Mouse (Mus musculus): ENCODE measurements around the gene Vps72. TPM values are rescaled to one million over a fixed set of nuclear protein-coding genes. Genes with fewer than 3 reads are reported as not detected.

The Vps72 gene
- polyA plus RNA-seq, 1 experiment from 2014 or later: 242 TPM

GRCm38 (mm10) chr3:95159987-95160963, 49.5 kb downstream of the Vps72 start, which contains the start of gene Sema6c:
Sema6c (plus strand) TSS chr3:95160457.
- Histone ChIP-seq H3K4me3 (replicated peaks) (peak within 1 kb of the TSS; percentile 78), H3K9ac (peak within 1 kb of the TSS; percentile 86), H3K27me3 (peaks cover 16% of the 10 kb centered on the region), H3K4me1 (peaks cover 43% of the 10 kb centered on the region), H3K36me3 (replicated peaks) (peaks cover 8% of the 10 kb centered on the region; the same call in 1 of the 2 replicates), H3K27ac (peak within 1 kb of the TSS; percentile 80), H3K9me3 (no peaks in the 10 kb centered on the region), H3K4me2 (peak within 1 kb of the TSS; percentile 72)
- peak; percentile 97 for ATAC-seq (ENCODE audit: low FRiP score)
- WGBS: under 1% methylated on average over 66 of the region's 66 CpGs

GRCm38 (mm10) chr3:95161041-95161551, 50.3 kb downstream of the Vps72 start:
- peak; percentile 21; the same call in 1 of the 2 replicates for ATAC-seq (ENCODE audit: low FRiP score)
- H3K4me2 ChIP-seq: peak overlapping the region; percentile 72
- peaks cover 13% of the 10 kb centered on the region for H3K36me3 ChIP-seq (replicated peaks)
- H3K27ac ChIP-seq: peak overlapping the region; percentile 63
- peak overlapping the region; percentile 86 for H3K9ac ChIP-seq
- H3K4me1 ChIP-seq: peaks cover 43% of the 10 kb centered on the region
- peaks cover 16% of the 10 kb centered on the region for H3K27me3 ChIP-seq
- 0% methylated on average over 30 of the region's 30 CpGs for WGBS
- no peaks in the 10 kb centered on the region for H3K9me3 ChIP-seq
- peak overlapping the region; percentile 78 for H3K4me3 ChIP-seq (replicated peaks)

- WGBS: 2% methylated on average over 9 of the region's 9 CpGs
- peak overlapping the region; percentile 72 for H3K4me2 ChIP-seq
- H3K9ac ChIP-seq: peak overlapping the region; percentile 86
- peaks cover 20% of the 10 kb centered on the region for H3K36me3 ChIP-seq (replicated peaks)
- peaks cover 16% of the 10 kb centered on the region for H3K27me3 ChIP-seq
- H3K4me3 ChIP-seq (replicated peaks): peak overlapping the region; percentile 78
- no peaks in the 10 kb centered on the region for H3K9me3 ChIP-seq
- no peak for ATAC-seq (ENCODE audit: low FRiP score)
- H3K4me1 ChIP-seq: peaks cover 43% of the 10 kb centered on the region
- peak overlapping the region; percentile 63 for H3K27ac ChIP-seq
Measured at GRCm38 (mm10) chr3:95161618-95162344, 51.0 kb downstream of the Vps72 start.

- WGBS: 33% methylated on average over 2 of the region's 2 CpGs
- Histone ChIP-seq H3K9me3 (no peaks in the 10 kb centered on the region), H3K36me3 (replicated peaks) (peaks cover 25% of the 10 kb centered on the region), H3K27me3 (peaks cover 11% of the 10 kb centered on the region), H3K4me3 (replicated peaks) (peak overlapping the region; percentile 78), H3K27ac (peak overlapping the region; percentile 63; the same call in 1 of the 2 replicates), H3K4me2 (peak overlapping the region; percentile 72), H3K4me1 (peaks cover 43% of the 10 kb centered on the region), H3K9ac (peak overlapping the region; percentile 86)
- no peak for ATAC-seq (ENCODE audit: low FRiP score)
Measured at GRCm38 (mm10) chr3:95162345-95162628, 51.5 kb downstream of the Vps72 start.

GRCm38 (mm10) chr3:95163419-95164255, 52.8 kb downstream of the Vps72 start:
- 67% methylated on average over 11 of the region's 11 CpGs for WGBS
- peak overlapping the region; percentile 86; the same call in 1 of the 2 replicates for H3K9ac ChIP-seq

GRCm38 (mm10) chr3:95164256-95164550, 53.4 kb downstream of the Vps72 start:
- Histone ChIP-seq H3K4me3 (replicated peaks) (no peak overlapping the region), H3K4me1 (peaks cover 43% of the 10 kb centered on the region), H3K27ac (no peak overlapping the region), H3K27me3 (peaks cover 8% of the 10 kb centered on the region), H3K9me3 (no peaks in the 10 kb centered on the region), H3K36me3 (replicated peaks) (peaks cover 44% of the 10 kb centered on the region), H3K9ac (no peak overlapping the region), H3K4me2 (no peak overlapping the region)
- no peak for ATAC-seq (ENCODE audit: low FRiP score)
- WGBS: 68% methylated on average over 5 of the region's 5 CpGs

More at GRCm38 (mm10) chr3:95163419-95164255, 52.8 kb downstream of the Vps72 start:
- Histone ChIP-seq H3K9me3 (no peaks in the 10 kb centered on the region), H3K4me3 (replicated peaks) (peak overlapping the region; percentile 10), H3K4me2 (peak overlapping the region; percentile 72), H3K36me3 (replicated peaks) (peaks cover 38% of the 10 kb centered on the region), H3K4me1 (peaks cover 43% of the 10 kb centered on the region), H3K27ac (no peak overlapping the region), H3K27me3 (peaks cover 9% of the 10 kb centered on the region)
- ATAC-seq (ENCODE audit: low FRiP score): no peak

GRCm38 (mm10) chr3:95164840-95165239, 54.0 kb downstream of the Vps72 start:
- H3K4me2 ChIP-seq: no peak overlapping the region

GRCm38 (mm10) chr3:95169996-95170395, 59.2 kb downstream of the Vps72 start:
- 87% methylated on average over 10 of the region's 10 CpGs for WGBS
- no peak overlapping the region for H3K4me2 ChIP-seq
- no peak overlapping the region for H3K4me3 ChIP-seq (replicated peaks)
- no peak for ATAC-seq (ENCODE audit: low FRiP score)
- H3K9me3 ChIP-seq: no peaks in the 10 kb centered on the region
- H3K27ac ChIP-seq: no peak overlapping the region
- H3K36me3 ChIP-seq (replicated peaks): peaks cover 77% of the 10 kb centered on the region
- H3K9ac ChIP-seq: no peak overlapping the region
- peaks cover 57% of the 10 kb centered on the region for H3K27me3 ChIP-seq
- peaks cover 21% of the 10 kb centered on the region for H3K4me1 ChIP-seq

More at GRCm38 (mm10) chr3:95164840-95165239, 54.0 kb downstream of the Vps72 start:
- Histone ChIP-seq H3K9ac (no peak overlapping the region), H3K9me3 (no peaks in the 10 kb centered on the region), H3K27ac (no peak overlapping the region), H3K4me3 (replicated peaks) (no peak overlapping the region), H3K27me3 (peaks cover 11% of the 10 kb centered on the region), H3K4me1 (peaks cover 37% of the 10 kb centered on the region), H3K36me3 (replicated peaks) (peaks cover 50% of the 10 kb centered on the region)
- 90% methylated on average over 5 of the region's 5 CpGs for WGBS
- no peak for ATAC-seq (ENCODE audit: low FRiP score)

GRCm38 (mm10) chr3:95171105-95171504, 60.3 kb downstream of the Vps72 start:
- no peak overlapping the region for H3K4me2 ChIP-seq
- no peak overlapping the region for H3K4me3 ChIP-seq (replicated peaks)
- H3K9me3 ChIP-seq: no peaks in the 10 kb centered on the region
- no peak overlapping the region for H3K9ac ChIP-seq
- 87% methylated on average over 6 of the region's 6 CpGs for WGBS
- H3K4me1 ChIP-seq: peaks cover 21% of the 10 kb centered on the region
- H3K27ac ChIP-seq: no peak overlapping the region
- ATAC-seq (ENCODE audit: low FRiP score): no peak
- peaks cover 71% of the 10 kb centered on the region for H3K36me3 ChIP-seq (replicated peaks)
- peaks cover 57% of the 10 kb centered on the region for H3K27me3 ChIP-seq
